Mouse (Mus musculus): ENCODE measurements around the gene Radil. TPM values are rescaled to one million over a fixed set of nuclear protein-coding genes. Genes with fewer than 3 reads are reported as not detected.

Radil gene
- total RNA-seq, 1 experiment from 2014 or later: not detected

GRCm38 (mm10) chr5:142500918-142501317 is 50.0 kb downstream of the Radil start:
- ATAC-seq (replicated peaks in 1 of 2; ENCODE audit: insufficient read depth in 1 of 2, low FRiP score in 2 of 2, low TSS enrichment in 1 of 2, low read depth in 1 of 2, poor library complexity in 2 of 2, severe bottlenecking in 2 of 2): no peak

DNA sequence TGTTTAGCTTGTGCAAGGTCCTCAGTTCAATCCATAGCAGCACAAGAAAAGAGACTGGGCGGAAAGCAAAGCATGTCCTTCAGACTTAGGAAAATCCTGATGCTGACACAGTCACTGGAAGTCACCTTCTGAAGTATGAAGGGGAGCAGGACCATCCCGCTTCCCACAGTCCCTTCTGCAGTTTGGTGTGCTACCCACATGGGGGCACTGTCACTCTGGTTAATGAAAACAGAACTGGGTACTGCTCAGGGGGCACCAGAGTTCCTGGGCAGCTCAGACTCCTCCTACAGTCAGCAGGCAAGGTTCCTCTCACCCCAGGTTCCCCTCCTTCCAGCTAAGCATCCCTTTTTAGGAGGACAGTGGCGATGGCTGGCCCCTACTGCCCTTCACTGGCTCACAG is 51.9 kb downstream of the Radil start:
- ATAC-seq (replicated peaks in 1 of 2; ENCODE audit: insufficient read depth in 1 of 2, low FRiP score in 2 of 2, low TSS enrichment in 1 of 2, low read depth in 1 of 2, poor library complexity in 2 of 2, severe bottlenecking in 2 of 2): peak; percentile 58 to 74

DNA sequence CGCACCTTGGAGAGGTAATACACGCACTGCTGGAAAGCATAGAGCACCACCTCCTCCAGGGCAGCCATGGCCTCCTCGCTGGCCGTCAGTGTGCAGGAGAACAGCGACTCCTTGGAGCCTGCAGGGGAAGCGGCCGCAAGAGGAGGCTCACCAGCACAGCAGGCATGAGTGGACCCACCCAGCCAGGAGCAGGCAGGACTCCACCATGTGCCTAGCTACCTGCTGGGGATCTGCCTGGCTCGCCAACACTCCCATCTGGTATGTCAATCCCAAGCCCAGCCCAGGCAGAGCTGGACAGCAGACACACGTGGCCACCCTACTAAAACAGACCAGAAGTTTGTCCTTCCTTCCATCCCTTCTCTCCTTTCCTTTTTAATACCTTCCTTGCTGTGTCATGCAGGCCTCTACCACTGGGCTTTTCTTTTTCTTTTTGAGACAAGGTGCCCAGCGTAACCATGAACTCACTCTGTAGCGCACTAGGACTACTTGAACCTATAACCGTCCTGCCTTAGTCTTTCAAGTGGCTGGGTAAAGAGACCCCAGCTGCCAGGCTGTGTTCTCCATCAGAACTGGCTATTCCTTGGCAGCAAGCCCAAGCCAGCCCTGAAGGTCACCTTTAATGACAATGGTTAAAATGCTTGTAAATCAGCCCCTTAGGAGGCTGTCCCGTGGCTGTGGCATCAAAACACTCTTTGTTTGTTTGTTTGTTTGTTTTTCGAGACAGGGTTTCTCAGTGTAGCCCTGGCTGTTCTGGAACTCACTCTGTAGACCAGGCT is 55.4 kb downstream of the Radil start:
- ATAC-seq (replicated peaks in 1 of 2; ENCODE audit: insufficient read depth in 1 of 2, low FRiP score in 2 of 2, low TSS enrichment in 1 of 2, low read depth in 1 of 2, poor library complexity in 2 of 2, severe bottlenecking in 2 of 2): no peak

GRCm38 (mm10) chr5:142493307-142493706 is 57.6 kb downstream of the Radil start:
- ATAC-seq (replicated peaks in 1 of 2; ENCODE audit: insufficient read depth in 1 of 2, low FRiP score in 2 of 2, low TSS enrichment in 1 of 2, low read depth in 1 of 2, poor library complexity in 2 of 2, severe bottlenecking in 2 of 2): 0 out of 4 replicates have a peak, but pooled peaks of 1 of the 2 experiments have one; percentile 17

GRCm38 (mm10) chr5:142489955-142490707 is 60.8 kb downstream of the Radil start:
- no peak for ATAC-seq (replicated peaks in 1 of 2; ENCODE audit: insufficient read depth in 1 of 2, low FRiP score in 2 of 2, low TSS enrichment in 1 of 2, low read depth in 1 of 2, poor library complexity in 2 of 2, severe bottlenecking in 2 of 2)

DNA sequence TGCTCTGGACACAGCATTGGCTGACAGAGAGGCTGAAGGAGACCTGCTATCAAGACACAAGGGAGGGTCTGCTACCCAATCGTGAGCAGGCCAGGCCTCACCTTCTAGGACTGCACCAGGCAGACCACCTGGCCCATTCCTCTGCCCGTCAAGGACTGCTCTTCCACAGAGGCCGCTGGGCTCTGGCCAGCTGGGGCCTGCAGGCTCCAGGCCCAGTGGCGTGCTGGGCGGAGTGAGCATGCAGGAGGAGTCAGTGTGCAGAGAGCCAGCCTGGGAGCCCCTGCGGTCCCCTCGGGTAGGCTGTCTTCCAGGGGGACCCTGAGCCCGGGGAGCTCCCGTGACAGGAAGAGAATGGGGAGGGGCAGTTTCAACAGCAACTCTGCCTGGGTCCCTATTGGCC is 64.2 kb downstream of the Radil start:
- no peak for ATAC-seq (replicated peaks in 1 of 2; ENCODE audit: insufficient read depth in 1 of 2, low FRiP score in 2 of 2, low TSS enrichment in 1 of 2, low read depth in 1 of 2, poor library complexity in 2 of 2, severe bottlenecking in 2 of 2)

DNA sequence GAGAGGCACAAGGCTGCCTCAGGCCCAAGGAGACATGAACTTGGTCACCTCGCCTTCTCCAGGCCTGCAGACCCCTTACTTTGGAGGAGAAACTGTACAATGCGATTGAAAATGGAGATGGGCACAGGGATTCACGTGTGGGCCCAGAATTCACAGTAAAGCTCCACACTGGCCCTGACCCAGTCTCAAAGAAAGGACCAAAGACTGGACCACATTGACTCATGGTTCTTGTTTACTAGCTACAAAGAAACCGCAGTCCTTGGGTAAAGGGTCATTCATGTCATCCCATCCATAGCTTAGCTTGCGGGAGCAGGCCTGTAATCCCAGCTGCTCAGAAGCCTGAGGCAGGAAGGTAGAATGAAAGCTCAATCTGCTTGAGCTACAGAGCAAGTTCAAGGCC is 67.3 kb downstream of the Radil start:
- ATAC-seq (replicated peaks in 1 of 2; ENCODE audit: insufficient read depth in 1 of 2, low FRiP score in 2 of 2, low TSS enrichment in 1 of 2, low read depth in 1 of 2, poor library complexity in 2 of 2, severe bottlenecking in 2 of 2): no peak

GRCm38 (mm10) chr5:142482512-142482911 is 68.4 kb downstream of the Radil start:
- 0 out of 4 replicates have a peak, but pooled peaks of 1 of the 2 experiments have one; percentile 29 for ATAC-seq (replicated peaks in 1 of 2; ENCODE audit: insufficient read depth in 1 of 2, low FRiP score in 2 of 2, low TSS enrichment in 1 of 2, low read depth in 1 of 2, poor library complexity in 2 of 2, severe bottlenecking in 2 of 2)

DNA sequence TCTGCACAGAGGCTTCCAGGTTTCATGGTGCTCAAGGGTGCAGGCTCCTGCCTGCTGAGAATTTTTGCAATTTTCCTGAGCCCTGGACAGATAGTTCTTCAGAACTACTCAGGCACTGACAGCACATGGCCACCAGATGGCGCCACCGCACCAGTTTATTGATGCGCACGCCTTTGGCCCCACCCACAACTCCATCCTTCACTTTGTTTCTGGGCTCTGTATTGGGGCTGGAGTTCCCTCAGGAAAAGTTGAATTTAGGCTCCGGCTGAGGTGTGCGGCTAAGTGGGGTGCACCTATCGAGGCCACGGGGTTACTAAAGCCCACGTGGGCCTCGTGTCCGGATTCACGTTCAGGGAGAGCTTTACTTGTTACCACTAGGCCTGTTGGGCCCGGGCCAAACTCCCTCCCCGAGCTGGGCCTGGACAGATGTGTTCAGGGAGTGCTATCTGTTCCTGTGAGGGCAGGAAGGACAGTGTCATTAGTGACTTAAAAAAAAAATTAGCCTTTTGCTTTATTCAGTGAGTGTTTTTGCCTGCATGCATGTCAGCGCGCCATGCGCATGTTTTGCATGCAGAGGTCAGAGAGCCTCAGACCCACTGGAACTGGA is 72.0 kb downstream of the Radil start:
- ATAC-seq (replicated peaks in 1 of 2; ENCODE audit: insufficient read depth in 1 of 2, low FRiP score in 2 of 2, low TSS enrichment in 1 of 2, low read depth in 1 of 2, poor library complexity in 2 of 2, severe bottlenecking in 2 of 2): peak; percentile 65 to 85; a peak in 3 of 4 replicates

GRCm38 (mm10) chr5:142477866-142478615 is 72.9 kb downstream of the Radil start:
- ATAC-seq (replicated peaks in 1 of 2; ENCODE audit: insufficient read depth in 1 of 2, low FRiP score in 2 of 2, low TSS enrichment in 1 of 2, low read depth in 1 of 2, poor library complexity in 2 of 2, severe bottlenecking in 2 of 2): no peak

- ATAC-seq (replicated peaks in 1 of 2; ENCODE audit: insufficient read depth in 1 of 2, low FRiP score in 2 of 2, low TSS enrichment in 1 of 2, low read depth in 1 of 2, poor library complexity in 2 of 2, severe bottlenecking in 2 of 2): no peak
Measured at GRCm38 (mm10) chr5:142477346-142477745, 73.6 kb downstream of the Radil start.

DNA sequence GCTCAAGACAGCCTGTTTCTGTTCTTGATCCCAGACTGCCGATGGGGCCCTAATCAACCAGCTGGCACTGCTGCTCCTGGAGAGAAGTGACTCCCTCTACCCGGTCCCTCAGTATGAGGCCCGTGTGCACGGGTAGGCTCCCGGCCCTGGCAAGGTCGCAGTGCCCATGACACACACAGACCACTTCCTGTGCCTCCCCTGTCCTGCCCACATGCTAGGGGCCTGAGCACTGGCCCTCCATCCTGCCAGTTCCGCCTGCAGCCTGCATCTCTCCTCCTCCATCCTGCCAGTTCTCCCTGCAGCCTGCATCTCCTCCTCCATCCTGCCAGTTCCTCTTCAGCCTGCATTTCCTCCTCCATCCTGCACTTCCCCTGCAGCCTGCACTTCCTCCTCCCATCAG is 75.2 kb downstream of the Radil start:
- ATAC-seq (replicated peaks in 1 of 2; ENCODE audit: insufficient read depth in 1 of 2, low FRiP score in 2 of 2, low TSS enrichment in 1 of 2, low read depth in 1 of 2, poor library complexity in 2 of 2, severe bottlenecking in 2 of 2): peak in 1 of 2 experiments; percentile 22; a peak in 2 of 4 replicates

GRCm38 (mm10) chr5:142473696-142474095 is 77.2 kb downstream of the Radil start:
- no peak for ATAC-seq (replicated peaks in 1 of 2; ENCODE audit: insufficient read depth in 1 of 2, low FRiP score in 2 of 2, low TSS enrichment in 1 of 2, low read depth in 1 of 2, poor library complexity in 2 of 2, severe bottlenecking in 2 of 2)

- ATAC-seq (replicated peaks in 1 of 2; ENCODE audit: insufficient read depth in 1 of 2, low FRiP score in 2 of 2, low TSS enrichment in 1 of 2, low read depth in 1 of 2, poor library complexity in 2 of 2, severe bottlenecking in 2 of 2): no peak
Measured at GRCm38 (mm10) chr5:142469796-142470195, 81.1 kb downstream of the Radil start.

DNA sequence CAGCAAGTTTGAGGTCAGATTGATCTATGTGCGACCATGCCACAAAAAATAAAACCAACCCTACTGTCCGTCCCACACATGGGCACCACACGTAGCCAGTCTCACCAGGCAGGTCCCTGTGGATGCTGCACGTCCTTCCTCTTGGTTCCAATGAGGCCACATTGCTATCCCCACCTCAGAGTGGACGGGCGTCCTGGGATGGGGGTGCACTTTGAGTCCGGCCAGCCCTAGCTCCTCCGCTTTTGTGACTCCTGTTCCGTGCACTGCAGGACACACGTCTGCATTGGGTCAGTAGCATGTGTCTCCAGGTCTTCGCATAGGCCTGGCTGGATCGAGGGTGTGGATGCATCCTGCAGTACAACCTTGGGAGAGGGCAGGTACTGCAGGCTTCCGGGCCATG is 82.5 kb downstream of the Radil start:
- ATAC-seq (replicated peaks in 1 of 2; ENCODE audit: insufficient read depth in 1 of 2, low FRiP score in 2 of 2, low TSS enrichment in 1 of 2, low read depth in 1 of 2, poor library complexity in 2 of 2, severe bottlenecking in 2 of 2): no peak

GRCm38 (mm10) chr5:142463461-142464454 is 87.1 kb downstream of the Radil start, which contains the start of gene Ap5z1:
Gene Ap5z1 (plus strand): TSS chr5:142463944.
- ATAC-seq (replicated peaks in 1 of 2; ENCODE audit: insufficient read depth in 1 of 2, low FRiP score in 2 of 2, low TSS enrichment in 1 of 2, low read depth in 1 of 2, poor library complexity in 2 of 2, severe bottlenecking in 2 of 2): peak; percentile 89 to 91

Measured in hematopoietic stem cell, adult 5-6 weeks (primary cell).